In genomic region chr3:94953764-94954616, GRCm38 (mm10) we compare ENCODE assay signal across 8 mouse cellular contexts. TPM values are rescaled to one million over a fixed set of nuclear protein-coding genes. Genes with fewer than 3 reads are reported as not detected.
DNase-seq lines count a peak whose midpoint lies in the region; ATAC-seq lines count a peak whose summit lies in the region.

Rfx5 (plus strand) TSS chr3:94954075.

- intact Hi-C loops in gastrocnemius, postnatal 14 days (cut with DNase I; ENCODE audit: low total_unique reads): no loop called here
- intact Hi-C loops in left cerebral cortex, postnatal 10 days (cut with DNase I): loop anchor here (5.0 kb wide), 1 partner anchor 43 kb away; no protein-coding TSS in a partner anchor

- peak; percentile 95 to 98 for DNase-seq in adrenal gland, adult (ENCODE audit: inconsistent age in 2 of 2, low spot score in 1 of 2)
- peak; percentile 97 for DNase-seq in embryo, embryonic 10.5 days (ENCODE audit: low spot score)
- DNase-seq in gastrocnemius, postnatal 14 days: peak; percentile 87
- peak; percentile 92 to 97 for DNase-seq in left cerebral cortex, postnatal 10 days (ENCODE audit: extremely low spot score in 1 of 2, low spot score in 2 of 2)
- peak; percentile 91 for DNase-seq in right cerebral cortex, postnatal 25 days
- peak; percentile 88 to 90 for DNase-seq in urinary bladder, postnatal 4 days (ENCODE audit: low spot score in 2 of 2)

- peak; percentile 96 for ATAC-seq in inflammation-experienced regulatory T-cells, adult 6 months
- peak; percentile 94 for ATAC-seq in megakaryocyte-erythroid progenitor cell, adult 5-6 weeks (replicated peaks; ENCODE audit: low FRiP score, low TSS enrichment, poor library complexity, severe bottlenecking)

RNA-seq across cellular contexts. Expression of gene Rfx5, which starts in this region (rescaled TPM):
- 1 to 10 TPM; 5.8 to 7.2 TPM for total RNA-seq in gastrocnemius, postnatal 14 days (2021)
- 10 to 100 TPM in 2 of 3 experiments, 1 to 10 TPM in 1; 9.6 to 14.4 (median 13.8) TPM for polyA plus RNA-seq in inflammation-experienced regulatory T-cells, adult 6 months (2017; shearing (Covaris generic))
- 10 to 100 TPM; 26.8 to 27.5 TPM for total RNA-seq in left cerebral cortex, postnatal 10 days (2021)
- 21.3 and 21.4 TPM in 2 replicates for total RNA-seq in megakaryocyte-erythroid progenitor cell, adult 5-6 weeks (2014; fragmentation: Nextera tagmentation)
- total RNA-seq in megakaryocyte-erythroid progenitor cell, adult 5-6 weeks (2017): 15.1 and 19.0 TPM in 2 replicates

Comparison
In these comparisons a context has a peak if more than half of its experiments do, and no peak if none do; other contexts are left out.
1. Peak in every context shown above with its lines: DNase-seq and ATAC-seq.